Mouse (Mus musculus): ENCODE measurements around the gene Vgll4. TPM values are rescaled to one million over a fixed set of nuclear protein-coding genes. Genes with fewer than 3 reads are reported as not detected.

The Vgll4 gene
- polyA plus RNA-seq, 1 experiment from 2014 or later: 51.6 TPM

GRCm38 (mm10) chr6:114866619-114867018, 103.2 kb downstream of the Vgll4 start:
- Histone ChIP-seq H3K9ac (ENCODE audit: low read depth, low read length) (no peak overlapping the region), H3K4me1 (ENCODE audit: control insufficient read depth, insufficient read depth, low read length) (peaks cover 50% of the 10 kb centered on the region), H3K4me3 (ENCODE audit: low read depth, low read length) (no peak overlapping the region), H3K27ac (ENCODE audit: low read depth, low read length) (peak overlapping the region; percentile 30; the same call in 1 of the 2 replicates), H3K9me3 (replicated peaks; ENCODE audit: control insufficient read depth, low read length) (no peaks in the 10 kb centered on the region), H3K36me3 (ENCODE audit: control insufficient read depth, insufficient read depth, low read length) (peaks cover 5% of the 10 kb centered on the region; the same call in 1 of the 2 replicates), H3K4me2 (no peak overlapping the region), H3K27me3 (ENCODE audit: control insufficient read depth, insufficient read depth, low read length) (no peaks in the 10 kb centered on the region)
- WGBS (ENCODE audit: insufficient replicate concordance): 56% methylated on average over 4 of the region's 4 CpGs
- ATAC-seq (replicated peaks; ENCODE audit: insufficient number of reproducible peaks, low FRiP score, low TSS enrichment): no peak

- H3K4me1 ChIP-seq (ENCODE audit: control insufficient read depth, insufficient read depth, low read length): peaks cover 55% of the 10 kb centered on the region
- 67% methylated on average over 3 of the region's 3 CpGs for WGBS (ENCODE audit: insufficient replicate concordance)
Observed at GRCm38 (mm10) chr6:114866078-114866477, 103.7 kb downstream of the Vgll4 start.

GRCm38 (mm10) chr6:114864421-114864820, 105.4 kb downstream of the Vgll4 start:
- Histone ChIP-seq H3K9me3 (replicated peaks; ENCODE audit: control insufficient read depth, low read length) (no peaks in the 10 kb centered on the region), H3K27ac (ENCODE audit: low read depth, low read length) (no peak overlapping the region), H3K36me3 (ENCODE audit: control insufficient read depth, insufficient read depth, low read length) (peaks cover 7% of the 10 kb centered on the region; the same call in 1 of the 2 replicates), H3K9ac (ENCODE audit: low read depth, low read length) (no peak overlapping the region), H3K4me2 (no peak overlapping the region), H3K4me3 (ENCODE audit: low read depth, low read length) (no peak overlapping the region), H3K27me3 (ENCODE audit: control insufficient read depth, insufficient read depth, low read length) (no peaks in the 10 kb centered on the region), H3K4me1 (ENCODE audit: control insufficient read depth, insufficient read depth, low read length) (peaks cover 49% of the 10 kb centered on the region)
- WGBS (ENCODE audit: insufficient replicate concordance): 90% methylated on average over 8 of the region's 8 CpGs
- no peak for ATAC-seq (replicated peaks; ENCODE audit: insufficient number of reproducible peaks, low FRiP score, low TSS enrichment)

More at GRCm38 (mm10) chr6:114866078-114866477, 103.7 kb downstream of the Vgll4 start:
- Histone ChIP-seq H3K27me3 (ENCODE audit: control insufficient read depth, insufficient read depth, low read length) (no peaks in the 10 kb centered on the region), H3K36me3 (ENCODE audit: control insufficient read depth, insufficient read depth, low read length) (peaks cover 5% of the 10 kb centered on the region; the same call in 1 of the 2 replicates), H3K9ac (ENCODE audit: low read depth, low read length) (no peak overlapping the region), H3K9me3 (replicated peaks; ENCODE audit: control insufficient read depth, low read length) (no peaks in the 10 kb centered on the region), H3K4me2 (no peak overlapping the region), H3K27ac (ENCODE audit: low read depth, low read length) (peak overlapping the region; percentile 30; the same call in 1 of the 2 replicates), H3K4me3 (ENCODE audit: low read depth, low read length) (no peak overlapping the region)
- ATAC-seq (replicated peaks; ENCODE audit: insufficient number of reproducible peaks, low FRiP score, low TSS enrichment): no peak

DNA sequence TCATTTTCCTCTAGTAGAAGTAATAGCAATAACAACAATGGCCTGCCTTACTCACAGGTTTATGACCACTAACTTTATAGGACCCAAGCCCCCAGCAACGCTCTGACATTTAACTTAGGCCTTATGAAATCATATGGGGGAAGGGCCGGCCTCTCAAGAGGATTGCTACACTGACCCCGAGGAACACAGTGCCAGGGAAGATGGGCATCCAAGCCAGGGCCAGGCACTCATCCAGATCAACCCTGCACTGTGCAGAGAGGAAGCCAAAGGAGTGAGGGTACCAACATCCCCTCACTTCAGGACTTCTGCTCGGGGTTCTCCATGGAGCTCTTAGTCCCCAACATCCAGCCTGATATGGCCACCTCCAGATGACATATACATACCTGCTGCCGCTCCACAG, 106.3 kb downstream of the Vgll4 start:
- ATAC-seq (replicated peaks; ENCODE audit: insufficient number of reproducible peaks, low FRiP score, low TSS enrichment): no peak
- WGBS (ENCODE audit: insufficient replicate concordance): 86% methylated on average over 5 of the region's 5 CpGs
- no peak overlapping the region for H3K4me2 ChIP-seq
- no peak overlapping the region for H3K27ac ChIP-seq (ENCODE audit: low read depth, low read length)
- no peaks in the 10 kb centered on the region for H3K27me3 ChIP-seq (ENCODE audit: control insufficient read depth, insufficient read depth, low read length)
- H3K9me3 ChIP-seq (replicated peaks; ENCODE audit: control insufficient read depth, low read length): no peaks in the 10 kb centered on the region
- H3K4me1 ChIP-seq (ENCODE audit: control insufficient read depth, insufficient read depth, low read length): peaks cover 40% of the 10 kb centered on the region
- H3K36me3 ChIP-seq (ENCODE audit: control insufficient read depth, insufficient read depth, low read length): peaks cover 7% of the 10 kb centered on the region; the same call in 1 of the 2 replicates
- H3K4me3 ChIP-seq (ENCODE audit: low read depth, low read length): no peak overlapping the region
- H3K9ac ChIP-seq (ENCODE audit: low read depth, low read length): no peak overlapping the region

DNA sequence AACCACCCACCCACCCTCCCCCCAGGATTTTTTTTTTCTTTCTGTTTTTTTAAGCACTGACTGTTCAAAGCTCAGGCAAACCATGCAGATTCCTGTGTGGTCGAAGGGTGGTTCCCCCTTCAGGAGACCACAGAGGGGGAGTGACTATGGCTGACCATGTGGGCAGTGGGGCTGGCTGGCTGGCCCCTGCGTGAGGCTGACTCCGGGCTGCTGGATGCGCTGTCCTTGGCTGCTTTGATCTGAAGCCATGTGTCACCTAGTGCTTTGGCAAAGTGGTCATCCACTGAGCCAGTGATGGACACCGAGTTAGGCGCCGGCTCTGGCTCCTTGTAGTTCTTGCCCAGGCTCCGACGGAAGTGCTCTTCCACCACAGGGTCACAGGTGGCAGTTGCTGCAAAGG, 107.7 kb downstream of the Vgll4 start:
- Histone ChIP-seq H3K36me3 (ENCODE audit: control insufficient read depth, insufficient read depth, low read length) (peaks cover 7% of the 10 kb centered on the region; the same call in 1 of the 2 replicates), H3K27me3 (ENCODE audit: control insufficient read depth, insufficient read depth, low read length) (no peaks in the 10 kb centered on the region), H3K27ac (ENCODE audit: low read depth, low read length) (peak overlapping the region; percentile 69; the same call in 1 of the 2 replicates), H3K4me3 (ENCODE audit: low read depth, low read length) (no peak overlapping the region), H3K4me1 (ENCODE audit: control insufficient read depth, insufficient read depth, low read length) (peaks cover 38% of the 10 kb centered on the region), H3K9ac (ENCODE audit: low read depth, low read length) (no peak overlapping the region), H3K4me2 (no peak overlapping the region), H3K9me3 (replicated peaks; ENCODE audit: control insufficient read depth, low read length) (no peaks in the 10 kb centered on the region)
- no peak for ATAC-seq (replicated peaks; ENCODE audit: insufficient number of reproducible peaks, low FRiP score, low TSS enrichment)
- 78% methylated on average over 9 of the region's 9 CpGs for WGBS (ENCODE audit: insufficient replicate concordance)

DNA sequence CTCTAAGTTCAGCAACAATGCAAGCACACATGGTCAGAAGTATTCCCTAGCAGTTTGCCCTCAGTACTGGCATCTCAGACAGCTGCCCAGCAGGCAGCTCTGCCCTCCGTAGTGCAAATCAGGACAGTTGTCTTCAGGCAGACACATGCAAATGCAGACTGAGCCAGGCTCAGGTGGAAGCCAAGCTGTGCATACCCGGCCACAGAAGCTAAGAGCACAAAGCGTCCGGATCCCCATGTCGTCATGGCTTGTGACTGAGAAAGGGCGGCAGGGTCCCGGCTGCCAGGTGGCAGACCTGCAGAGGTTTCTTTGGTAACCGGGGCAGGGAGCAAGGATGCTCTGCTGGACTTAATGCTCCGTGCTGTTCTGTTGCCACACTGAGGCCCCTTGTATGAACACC, 108.2 kb downstream of the Vgll4 start:
- Histone ChIP-seq H3K27ac (ENCODE audit: low read depth, low read length) (peak overlapping the region; percentile 69), H3K9ac (ENCODE audit: low read depth, low read length) (no peak overlapping the region), H3K36me3 (ENCODE audit: control insufficient read depth, insufficient read depth, low read length) (peaks cover 7% of the 10 kb centered on the region; the same call in 1 of the 2 replicates)

GRCm38 (mm10) chr6:114860677-114861568, 108.9 kb downstream of the Vgll4 start:
- 55% methylated on average over 14 of the region's 14 CpGs for WGBS (ENCODE audit: insufficient replicate concordance)
- Histone ChIP-seq H3K36me3 (ENCODE audit: control insufficient read depth, insufficient read depth, low read length) (peaks cover 7% of the 10 kb centered on the region; the same call in 1 of the 2 replicates), H3K27ac (ENCODE audit: low read depth, low read length) (peak overlapping the region; percentile 69), H3K27me3 (ENCODE audit: control insufficient read depth, insufficient read depth, low read length) (no peaks in the 10 kb centered on the region), H3K4me1 (ENCODE audit: control insufficient read depth, insufficient read depth, low read length) (peaks cover 32% of the 10 kb centered on the region), H3K9ac (ENCODE audit: low read depth, low read length) (no peak overlapping the region), H3K9me3 (replicated peaks; ENCODE audit: control insufficient read depth, low read length) (no peaks in the 10 kb centered on the region), H3K4me2 (no peak overlapping the region), H3K4me3 (ENCODE audit: low read depth, low read length) (no peak overlapping the region)
- no peak; the same call in 1 of the 2 replicates for ATAC-seq (replicated peaks; ENCODE audit: insufficient number of reproducible peaks, low FRiP score, low TSS enrichment)

More for the DNA sequence above, 108.2 kb downstream of the Vgll4 start:
- Histone ChIP-seq H3K4me1 (ENCODE audit: control insufficient read depth, insufficient read depth, low read length) (peaks cover 38% of the 10 kb centered on the region), H3K27me3 (ENCODE audit: control insufficient read depth, insufficient read depth, low read length) (no peaks in the 10 kb centered on the region), H3K9me3 (replicated peaks; ENCODE audit: control insufficient read depth, low read length) (no peaks in the 10 kb centered on the region), H3K4me3 (ENCODE audit: low read depth, low read length) (no peak overlapping the region), H3K4me2 (no peak overlapping the region)
- no peak for ATAC-seq (replicated peaks; ENCODE audit: insufficient number of reproducible peaks, low FRiP score, low TSS enrichment)
- 85% methylated on average over 9 of the region's 9 CpGs for WGBS (ENCODE audit: insufficient replicate concordance)

DNA sequence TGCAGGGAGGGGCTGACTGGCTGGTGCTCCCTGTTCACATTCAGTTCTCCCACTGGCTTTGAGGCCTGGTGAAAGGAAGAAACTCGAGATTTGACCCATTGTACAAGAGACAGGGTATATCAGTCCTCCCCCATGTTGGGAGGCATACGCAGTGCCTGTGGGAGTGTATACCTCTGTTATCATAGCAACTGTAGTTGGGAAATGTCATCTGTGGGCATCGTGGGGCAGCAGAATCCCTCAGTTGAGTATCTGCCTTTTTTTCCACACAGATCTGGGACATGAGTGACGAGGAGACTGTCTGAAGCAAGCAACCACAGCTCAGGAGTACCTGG, 111.1 kb downstream of the Vgll4 start:
- Histone ChIP-seq H3K4me1 (ENCODE audit: control insufficient read depth, insufficient read depth, low read length) (peaks cover 43% of the 10 kb centered on the region), H3K27ac (ENCODE audit: low read depth, low read length) (no peak overlapping the region), H3K4me3 (ENCODE audit: low read depth, low read length) (no peak overlapping the region), H3K9me3 (replicated peaks; ENCODE audit: control insufficient read depth, low read length) (no peaks in the 10 kb centered on the region), H3K36me3 (ENCODE audit: control insufficient read depth, insufficient read depth, low read length) (peaks cover 7% of the 10 kb centered on the region; the same call in 1 of the 2 replicates), H3K9ac (ENCODE audit: low read depth, low read length) (no peak overlapping the region), H3K4me2 (no peak overlapping the region), H3K27me3 (ENCODE audit: control insufficient read depth, insufficient read depth, low read length) (no peaks in the 10 kb centered on the region)
- ATAC-seq (replicated peaks; ENCODE audit: insufficient number of reproducible peaks, low FRiP score, low TSS enrichment): no peak
- 50% methylated on average over 4 of the region's 4 CpGs for WGBS (ENCODE audit: insufficient replicate concordance)

Measured in heart, embryonic 11.5 days (tissue).